Mouse (Mus musculus) left cerebral cortex, postnatal 10 days (tissue): ENCODE results near the gene Thegl. TPM values are rescaled to one million over a fixed set of nuclear protein-coding genes. Genes with fewer than 3 reads are reported as not detected.
A peak's percentile ranks its signal among the peaks of the same experiment; 100 is the strongest.
"Not testable (repeated sequence)": the region's sequence is repeated elsewhere in the genome, so short reads cannot be mapped to it uniquely, and the experiment has no call there.

Experiments
- DNase-seq, 2 experiments: peaks; one replicate each; pipeline ENCODE4 v3.0.0; 2021 to 2022; ENCODE audit warnings: low spot score in 2 of 2, mixed read lengths in 1 of 2; ENCODE audit errors: extremely low spot score in 1 of 2
- intact Hi-C: fragments of 180-260 bp; cut with DNase I; formaldehyde crosslinking; loops from one replicate; pipeline ENCODE4 v1.15.1; 2025
- total RNA-seq, 2 experiments: library from RNA; stranded (reverse); gene quantifications; 2 replicates each; pipeline ENCODE4 v1.2.3; 2021

Thegl gene
- total RNA-seq, 2 experiments from 2014 or later, result 0.90 to 1.6 TPM

DNA sequence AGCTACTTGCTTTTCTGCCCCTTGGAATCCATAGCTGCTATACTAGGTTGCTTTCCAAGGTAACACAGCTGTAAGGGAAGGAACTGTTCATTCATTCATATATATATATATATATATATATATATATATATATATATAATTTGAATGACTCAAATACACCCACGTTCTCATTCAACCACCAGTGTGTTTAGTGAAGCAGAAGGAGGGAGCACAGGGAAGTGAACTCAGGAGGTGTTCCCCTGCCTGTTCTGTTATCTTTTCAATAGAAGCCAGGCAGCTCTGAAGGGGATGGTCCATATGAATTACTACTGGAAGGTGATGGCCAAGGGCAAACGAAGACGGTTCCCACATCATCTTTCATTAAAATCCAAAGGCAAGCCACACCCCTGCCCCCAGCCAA, 71.3 kb downstream of the Thegl start:
- intact Hi-C loops, result loop anchor here (5.0 kb wide), 1 partner anchor 80 kb away; no protein-coding TSS in a partner anchor

DNA sequence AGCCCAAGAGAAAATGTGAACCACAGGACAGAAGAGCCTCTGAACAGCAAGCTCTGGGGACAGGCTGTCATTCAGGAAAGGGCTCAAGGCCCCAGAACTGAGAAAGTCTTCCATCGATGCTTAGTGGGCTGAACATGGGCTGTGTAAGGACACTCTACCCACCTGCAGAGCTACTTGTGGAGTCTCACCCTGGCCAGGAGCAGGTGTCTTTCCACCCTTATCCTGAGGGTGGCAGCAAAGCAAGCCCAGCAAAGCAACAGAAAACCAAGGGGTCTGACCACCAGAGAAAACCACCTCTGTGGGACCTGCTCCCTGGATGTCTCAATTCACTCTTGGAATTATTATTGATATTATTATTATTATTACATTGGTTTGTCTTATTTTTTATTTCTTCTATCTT, 73.5 kb downstream of the Thegl start:
- DNase-seq, result peak in 1 of 2 experiments; percentile 54
- intact Hi-C loops, result loop anchor here (5.0 kb wide), 1 partner anchor 78 kb away; no protein-coding TSS in a partner anchor

More for the DNA sequence above, 71.3 kb downstream of the Thegl start:
- DNase-seq, result no peak

- DNase-seq, result no peak
- intact Hi-C loops, result loop anchor here (5.0 kb wide), 2 partner anchors 77 to 127 kb away; no protein-coding TSS in a partner anchor
These were observed 74.1 kb downstream of the Thegl start for GRCm38 (mm10) chr5:77089901-77090300.

DNA sequence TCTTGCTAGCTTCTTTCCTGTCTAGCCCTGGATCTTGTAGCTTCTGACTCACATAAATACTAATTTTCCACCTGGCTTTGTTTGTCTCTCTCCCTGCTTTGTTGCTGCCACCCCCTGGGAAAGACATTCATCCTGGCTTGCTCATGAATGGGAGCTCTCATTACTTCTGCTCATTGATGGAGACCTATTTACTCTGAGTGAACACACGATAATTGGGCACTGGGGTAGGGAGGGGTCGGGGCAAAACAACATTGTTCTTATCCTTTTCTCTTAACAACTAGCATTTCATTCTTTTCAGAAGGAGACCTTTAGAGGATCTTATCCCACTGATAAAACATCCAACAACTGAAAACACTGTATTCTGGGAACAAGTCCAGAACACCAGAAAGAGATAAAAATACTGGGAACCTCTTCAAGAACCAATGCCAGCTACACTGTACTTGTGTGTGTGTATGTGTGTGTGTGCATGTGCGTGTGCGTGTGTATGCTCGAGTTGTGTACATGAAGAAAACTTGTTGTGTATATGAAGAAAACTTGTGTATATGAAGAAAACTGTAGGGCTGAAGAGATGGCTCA, 74.8 kb downstream of the Thegl start:
- intact Hi-C loops, result loop anchor here (5.0 kb wide), 1 partner anchor 127 kb away; no protein-coding TSS in a partner anchor
- DNase-seq, result peak in 1 of 2 experiments; percentile 29

DNA sequence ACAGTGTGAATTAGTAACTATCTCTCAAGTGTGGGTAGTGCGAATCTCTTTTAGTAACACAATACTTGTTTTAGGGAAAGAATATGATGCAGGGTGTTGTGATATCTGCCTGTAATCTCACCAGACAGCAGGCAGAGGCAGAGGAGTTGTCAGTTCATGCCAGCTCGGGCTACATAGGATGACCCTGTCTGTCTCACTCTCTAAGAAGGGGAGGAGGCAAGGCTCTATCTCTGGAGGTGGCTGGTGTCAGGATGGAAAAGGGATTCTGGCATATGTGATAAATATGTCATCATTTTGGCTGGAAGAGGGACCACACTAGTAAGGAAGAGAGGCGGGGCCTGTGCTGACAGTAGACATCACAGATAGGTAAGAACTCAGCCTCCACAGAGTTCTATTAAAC, 76.1 kb downstream of the Thegl start:
- intact Hi-C loops, result loop anchor here (5.0 kb wide), 1 partner anchor 125 kb away; no protein-coding TSS in a partner anchor
- no peak for DNase-seq

GRCm38 (mm10) chr5:77092531-77092930, 76.7 kb downstream of the Thegl start:
- DNase-seq, result no peak
- intact Hi-C loops, result loop anchor here (5.0 kb wide), 1 partner anchor 125 kb away; no protein-coding TSS in a partner anchor

- intact Hi-C loops, result loop anchor here (5.0 kb wide), 1 partner anchor 123 kb away; no protein-coding TSS in a partner anchor
- no peak for DNase-seq
These were observed 78.1 kb downstream of the Thegl start for GRCm38 (mm10) chr5:77093961-77094360.

GRCm38 (mm10) chr5:77094510-77095491, 79.0 kb downstream of the Thegl start:
- intact Hi-C loops, result loop anchor here (5.0 kb wide), 1 partner anchor 122 kb away; no protein-coding TSS in a partner anchor
- DNase-seq, result peak; percentile 27 to 81

DNA sequence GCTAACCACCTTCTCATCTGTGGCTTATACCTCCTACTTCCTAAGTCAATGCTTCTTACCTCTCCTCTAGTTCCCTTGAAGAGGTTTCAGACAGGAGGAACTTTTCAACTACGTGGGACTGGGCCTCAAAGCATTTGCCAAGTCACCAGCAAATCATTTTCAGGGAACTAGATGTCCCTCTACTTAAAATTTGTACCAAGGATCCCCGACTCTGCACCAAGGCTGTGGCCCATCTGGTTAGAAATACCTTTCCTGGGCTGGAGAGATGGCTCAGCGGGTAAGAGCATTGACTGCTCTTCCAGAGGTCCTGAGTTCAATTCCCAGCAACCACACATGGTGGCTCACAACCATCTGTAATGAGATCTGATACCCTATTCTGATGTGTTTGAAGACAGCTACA, 80.4 kb downstream of the Thegl start:
- intact Hi-C loops, DNase-seq: not testable (repeated sequence)

- intact Hi-C loops, result no loop called here
- DNase-seq, result no peak
These were observed 81.9 kb downstream of the Thegl start for GRCm38 (mm10) chr5:77097686-77098085.

DNA sequence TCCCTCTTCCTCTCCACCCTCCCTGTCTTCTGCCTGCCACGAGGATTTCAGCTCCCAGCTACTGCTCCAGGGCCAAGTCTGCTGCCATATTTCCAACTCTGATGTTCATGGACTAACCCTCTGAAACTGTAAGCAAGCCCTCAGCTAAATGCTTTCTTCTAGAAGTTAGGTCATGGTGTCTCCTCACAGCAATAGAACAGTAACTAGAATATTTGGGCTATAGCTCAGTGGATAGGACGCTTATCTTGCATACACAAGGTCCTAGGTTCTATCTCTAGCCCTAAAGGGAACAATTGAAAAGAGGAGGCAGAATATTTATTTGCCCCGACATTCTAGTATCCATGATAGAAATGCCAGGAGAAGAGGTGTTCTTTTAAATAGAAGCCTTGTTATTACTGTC, 83.1 kb downstream of the Thegl start:
- no peak for DNase-seq
- intact Hi-C loops, result no loop called here

DNA sequence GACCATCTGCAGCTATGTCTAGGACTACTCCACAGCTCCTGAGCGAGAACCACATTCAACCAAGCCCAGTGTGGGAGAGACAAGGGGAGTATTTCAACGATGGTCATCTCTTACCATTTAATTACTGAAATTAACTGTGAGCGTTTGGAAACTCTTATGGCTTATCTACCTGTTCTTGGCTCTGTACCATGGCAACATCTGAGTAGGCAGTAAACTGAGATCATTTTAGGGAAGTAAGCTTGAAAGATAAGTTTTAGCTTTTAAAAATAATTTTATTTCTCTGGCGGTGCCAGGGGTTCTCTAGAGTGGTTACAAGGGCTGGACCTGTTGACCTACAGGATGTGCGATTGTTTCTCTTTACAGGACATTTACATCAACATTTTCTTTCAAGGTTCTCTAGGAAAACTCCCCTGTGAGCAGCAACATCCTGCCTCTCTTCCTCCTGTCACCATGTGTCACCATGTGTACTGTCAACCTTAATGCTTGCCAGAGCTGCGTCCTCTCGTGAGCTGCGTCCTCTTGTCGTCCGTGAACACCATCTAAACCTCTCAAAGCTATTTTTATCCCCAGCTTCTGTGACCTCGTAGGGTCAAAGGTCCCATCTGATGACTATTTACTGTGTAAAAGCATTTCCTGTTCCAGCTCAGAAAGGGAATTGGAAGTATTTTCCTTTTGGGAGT, 83.6 kb downstream of the Thegl start:
- no peak for DNase-seq
- intact Hi-C loops, result no loop called here

GRCm38 (mm10) chr5:77099997-77100380, 84.2 kb downstream of the Thegl start:
- intact Hi-C loops, result no loop called here
- DNase-seq, result no peak

- DNase-seq, result no peak
- intact Hi-C loops, result no loop called here
These were observed 84.9 kb downstream of the Thegl start for GRCm38 (mm10) chr5:77100691-77101090.

- no peak for DNase-seq
These were observed 86.9 kb downstream of the Thegl start for GRCm38 (mm10) chr5:77102522-77103365.

DNA sequence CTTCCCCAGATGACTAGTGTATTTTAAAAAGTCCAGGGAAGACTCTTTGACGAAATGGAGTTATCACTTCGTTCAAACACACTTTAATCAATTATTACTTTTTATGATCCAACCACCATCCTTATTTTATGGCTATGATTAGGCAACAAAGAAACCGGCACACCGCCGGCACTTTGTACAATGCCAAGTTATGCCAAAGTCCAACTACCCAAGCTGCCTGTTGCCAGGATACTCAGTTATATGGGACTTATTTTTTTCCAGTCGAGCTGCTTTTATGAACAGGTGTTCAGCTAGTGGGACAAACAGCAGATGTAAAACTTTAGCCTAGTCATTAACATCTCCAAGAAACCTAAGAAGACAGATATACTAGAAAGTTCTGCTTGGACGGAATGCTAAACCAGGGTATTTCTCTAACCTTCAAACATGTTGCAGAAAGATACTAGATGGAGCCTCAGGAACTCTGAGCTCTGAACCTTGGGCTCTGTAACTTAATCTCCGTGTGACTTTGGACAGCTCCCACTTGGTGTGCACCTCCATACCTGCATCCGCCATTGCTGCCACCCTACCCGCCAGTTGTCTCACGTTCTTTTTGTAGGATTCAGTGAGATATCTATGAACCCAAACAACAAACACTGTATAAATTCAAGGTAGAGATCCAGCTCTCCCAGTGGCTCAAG, 91.5 kb downstream of the Thegl start:
- DNase-seq, result no peak

More at GRCm38 (mm10) chr5:77102522-77103365, 86.9 kb downstream of the Thegl start:
- intact Hi-C loops, result no loop called here

GRCm38 (mm10) chr5:77108806-77109205, 93.0 kb downstream of the Thegl start:
- intact Hi-C loops, result no loop called here
- DNase-seq, result no peak

More for the DNA sequence above, 91.5 kb downstream of the Thegl start:
- intact Hi-C loops, result no loop called here

DNA sequence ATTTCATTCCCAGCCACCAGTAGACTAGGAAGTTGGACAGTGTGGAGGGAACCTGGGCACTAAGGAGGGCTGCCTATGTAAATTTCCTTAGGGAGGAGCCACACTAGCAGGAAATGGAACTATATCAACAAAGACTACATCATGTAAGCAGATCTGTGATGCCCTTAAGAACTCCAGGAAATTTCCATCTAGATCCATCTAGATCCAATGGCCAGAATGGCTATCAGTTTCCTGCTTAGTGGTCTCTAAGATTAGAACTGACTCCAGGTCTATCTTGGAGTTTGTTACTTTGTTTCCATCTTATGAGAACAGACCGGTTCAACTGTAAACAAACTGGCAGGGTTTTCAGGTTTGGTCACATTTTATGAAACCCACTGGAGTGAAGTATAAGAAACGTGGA, 94.0 kb downstream of the Thegl start:
- DNase-seq, result no peak
- intact Hi-C loops, result no loop called here
